Mouse (Mus musculus) spleen, adult 2 months (tissue): ENCODE results near the gene Gm29776. TPM values are rescaled to one million over a fixed set of nuclear protein-coding genes. Genes with fewer than 3 reads are reported as not detected.

Source experiments
- DNase-seq, 2 experiments: peaks; one replicate each; pipeline versions ENCODE4 v3.0.0 to v3.0.0-alpha.2; 2012 to 2021; ENCODE audit warnings: low spot score in 2 of 2, low read depth in 1 of 2
- H3K27ac ChIP-seq: fragments of 200-500 bp; 2 replicates; pipeline ENCODE4 v1.5.1; 2012; ENCODE audit warnings: low read length, inconsistent platforms; ENCODE audit not compliant: insufficient read depth
- H3K27me3 ChIP-seq: fragments of 200-500 bp; 2 replicates; pipeline ENCODE4 v1.6.1; 2012; ENCODE audit warnings: mild to moderate bottlenecking, moderate library complexity, low read length, inconsistent platforms; ENCODE audit not compliant: control insufficient read depth, insufficient read depth
- H3K36me3 ChIP-seq: fragments of 200-500 bp; 2 replicates; pipeline ENCODE4 v1.6.1; 2012; ENCODE audit warnings: mild to moderate bottlenecking, low read length, inconsistent platforms; ENCODE audit not compliant: control insufficient read depth, insufficient read depth
- H3K4me1 ChIP-seq: fragments of 200-500 bp; 2 replicates; pipeline ENCODE4 v1.6.1; 2011; ENCODE audit warnings: inconsistent platforms; ENCODE audit not compliant: control insufficient read depth, insufficient read depth, insufficient read length
- H3K4me3 ChIP-seq: fragments of 200-500 bp; 2 replicates; pipeline ENCODE4 v1.5.1; 2011; ENCODE audit warnings: mild to moderate bottlenecking, inconsistent platforms; ENCODE audit not compliant: insufficient read depth, insufficient read length; ENCODE audit errors: extremely low read depth
- CTCF ChIP-seq: fragments of 200-500 bp; IDR thresholded peaks from 2 replicates; pipeline ENCODE4 v1.5.1; 2011; ENCODE audit warnings: mild to moderate bottlenecking, inconsistent platforms; ENCODE audit not compliant: insufficient read depth, insufficient read length, insufficient replicate concordance; ENCODE audit errors: extremely low read depth
- POLR2A ChIP-seq: fragments of 200-500 bp; IDR thresholded peaks from 2 replicates; pipeline ENCODE4 v1.6.1; 2011; ENCODE audit warnings: low read depth, low read length, inconsistent platforms
- WGBS: fragments of 180-500 bp; shearing (Covaris S2); methylation state at CpG from one replicate; pipeline ENCODE4 v1.1.7; 2018; 5-methylcytosine and 5-hydroxymethylcytosine counted together
- polyA plus RNA-seq: library from polyadenylated mRNA; depleted of rRNA; stranded (reverse); fragments of >200 nt; gene quantifications from 2 replicates; pipeline ENCODE4 v1.2.3, GENCODE M21; 2012; rRNA removed

Gm29776 gene
- polyA plus RNA-seq, 1 experiment, result 0.04 TPM

DNA sequence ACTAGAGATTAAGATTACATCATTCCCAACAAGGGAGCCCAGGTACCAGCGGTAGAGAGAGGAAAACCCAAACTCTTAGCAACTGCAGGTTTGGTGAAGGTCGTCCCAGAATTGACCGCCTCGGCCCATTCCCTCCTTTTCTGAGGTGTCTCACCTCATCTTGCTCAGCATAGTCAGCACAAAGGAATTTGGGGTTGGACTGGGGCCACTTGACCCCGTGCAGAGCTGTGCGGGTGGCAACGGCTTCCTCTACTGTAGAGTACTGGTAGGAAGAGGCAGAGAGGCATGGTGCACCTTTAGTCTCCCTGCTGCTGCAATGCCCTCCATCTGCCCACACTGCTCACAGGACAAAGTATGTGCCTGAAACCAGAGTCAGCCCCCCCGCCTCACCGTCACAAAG lies 54.3 kb downstream of the Gm29776 start:
- DNase-seq, result no peak
- no peaks in the 10 kb centered on the region for H3K27me3 ChIP-seq
- peaks cover 54% of the 10 kb centered on the region for H3K36me3 ChIP-seq
- TF ChIP-seq CTCF (no peak), POLR2A (no peak)
- 93% methylated on average over 9 of the region's 9 CpGs for WGBS
- no peak overlapping the region for H3K4me3 ChIP-seq
- H3K4me1 ChIP-seq, result peaks cover 7% of the 10 kb centered on the region
- H3K27ac ChIP-seq, result no peak overlapping the region

DNA sequence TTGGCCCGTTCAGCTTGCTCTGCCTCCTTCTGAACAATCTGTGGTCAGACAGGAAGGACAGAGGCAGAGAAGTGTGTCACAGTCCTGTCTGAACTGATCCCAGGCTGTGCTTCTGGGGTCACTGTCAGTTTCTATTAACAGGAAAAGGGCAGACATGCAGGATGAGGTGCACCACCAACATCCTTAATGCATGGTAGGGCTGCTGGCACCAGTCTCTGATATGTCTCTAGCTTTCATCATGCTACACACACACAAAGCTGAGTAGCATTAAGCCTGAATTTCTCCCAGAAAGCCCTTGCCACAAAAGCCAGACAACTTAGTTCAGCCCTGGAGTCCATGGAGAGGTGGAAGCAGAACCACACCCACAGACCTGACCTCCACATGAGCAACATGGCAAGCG lies 55.6 kb downstream of the Gm29776 start:
- Histone ChIP-seq H3K4me3 (no peak overlapping the region), H3K27ac (no peak overlapping the region), H3K4me1 (peaks cover 7% of the 10 kb centered on the region), H3K36me3 (peaks cover 47% of the 10 kb centered on the region), H3K27me3 (no peaks in the 10 kb centered on the region)
- no peak for DNase-seq
- 88% methylated on average over 2 of the region's 2 CpGs for WGBS
- no peak for TF ChIP-seq POLR2A

Other genes with a start within 250 kb of the Gm29776 start
- gene Lrp10, start 234.7 kb downstream of the Gm29776 start, polyA plus RNA-seq, result 154 and 206 TPM in 2 replicates
- 0.22 and 0.40 TPM in 2 replicates for gene Rem2, start 222.7 kb downstream of the Gm29776 start, polyA plus RNA-seq
- gene Prmt5, start 181.3 kb downstream of the Gm29776 start, polyA plus RNA-seq, result 18.2 and 26.6 TPM in 2 replicates
- gene Haus4, start 144.2 kb downstream of the Gm29776 start, polyA plus RNA-seq, result 12.8 and 15.1 TPM in 2 replicates
- 3.0 and 3.9 TPM in 2 replicates for gene Ajuba, start 121.3 kb downstream of the Gm29776 start, polyA plus RNA-seq
- gene 4931414P19Rik, start 92.8 kb downstream of the Gm29776 start, polyA plus RNA-seq, result 4.2 and 6.0 TPM in 2 replicates
- 82.5 and 102 TPM in 2 replicates for gene Psmb5, start 80.8 kb downstream of the Gm29776 start, polyA plus RNA-seq
- gene Psmb11, start 77.4 kb downstream of the Gm29776 start, polyA plus RNA-seq, result not detected in 2 replicates
- gene Gm17606, start 57.9 kb downstream of the Gm29776 start, polyA plus RNA-seq, result not detected in 2 replicates
- 7.3 and 10.8 TPM in 2 replicates for gene Cdh24, start 57.5 kb downstream of the Gm29776 start, polyA plus RNA-seq
- 32.9 and 66.9 TPM in 2 replicates for gene 1700123O20Rik, start 12.6 kb downstream of the Gm29776 start, polyA plus RNA-seq
- gene Acin1, start 11.9 kb downstream of the Gm29776 start, polyA plus RNA-seq, result 126 and 130 TPM in 2 replicates
- gene Cebpe, start 13.3 kb upstream of the Gm29776 start, polyA plus RNA-seq, result 5.2 and 5.9 TPM in 2 replicates
- gene Slc7a8, start 83.1 kb upstream of the Gm29776 start, polyA plus RNA-seq, result 10.8 and 13.3 TPM in 2 replicates
- gene Rnf212b, start 115.3 kb upstream of the Gm29776 start, polyA plus RNA-seq, result not detected in 2 replicates
- gene Homez, start 172.1 kb upstream of the Gm29776 start, polyA plus RNA-seq, result 2.8 and 4.1 TPM in 2 replicates
- gene Ppp1r3e, start 178.7 kb upstream of the Gm29776 start, polyA plus RNA-seq, result 6.3 and 10.7 TPM in 2 replicates
- gene Bcl2l2, start 184.5 kb upstream of the Gm29776 start, polyA plus RNA-seq, result 16.6 and 16.9 TPM in 2 replicates
- 3.1 TPM in 1 of 2 replicates, not detected in the other for gene Gm20521, start 184.6 kb upstream of the Gm29776 start, polyA plus RNA-seq
- 73.3 and 76.7 TPM in 2 replicates for gene Pabpn1, start 193.7 kb upstream of the Gm29776 start, polyA plus RNA-seq
- gene Slc22a17, start 214.3 kb upstream of the Gm29776 start, polyA plus RNA-seq, result 18.5 and 18.9 TPM in 2 replicates
- gene Efs, start 227.3 kb upstream of the Gm29776 start, polyA plus RNA-seq, result 2.4 and 3.7 TPM in 2 replicates
- not detected in 2 replicates for gene Il25, start 233.9 kb upstream of the Gm29776 start, polyA plus RNA-seq
- gene Cmtm5, start 237.4 kb upstream of the Gm29776 start, polyA plus RNA-seq, result 0.14 TPM in 1 of 2 replicates, not detected in the other